Mouse (Mus musculus) large intestine, adult 2 months (tissue): ENCODE data around the gene Pdxk. TPM values are rescaled to one million over a fixed set of nuclear protein-coding genes. Genes with fewer than 3 reads are reported as not detected.

Source experiments
- DNase-seq: peaks from one replicate; pipeline ENCODE4 v3.0.0-alpha.2; 2012; ENCODE audit warnings: low read depth, low spot score
- WGBS: fragments of 180-500 bp; shearing (Covaris S2); methylation state at CpG from one replicate; pipeline ENCODE4 v1.1.7; 2018; 5-methylcytosine and 5-hydroxymethylcytosine counted together
- polyA plus RNA-seq: library from polyadenylated mRNA; depleted of rRNA; stranded (reverse); fragments of >200 nt; gene quantifications from 2 replicates; pipeline ENCODE4 v1.2.3, GENCODE M21; 2012

Gene Pdxk
- polyA plus RNA-seq, 1 experiment, result 15.0 TPM

DNA sequence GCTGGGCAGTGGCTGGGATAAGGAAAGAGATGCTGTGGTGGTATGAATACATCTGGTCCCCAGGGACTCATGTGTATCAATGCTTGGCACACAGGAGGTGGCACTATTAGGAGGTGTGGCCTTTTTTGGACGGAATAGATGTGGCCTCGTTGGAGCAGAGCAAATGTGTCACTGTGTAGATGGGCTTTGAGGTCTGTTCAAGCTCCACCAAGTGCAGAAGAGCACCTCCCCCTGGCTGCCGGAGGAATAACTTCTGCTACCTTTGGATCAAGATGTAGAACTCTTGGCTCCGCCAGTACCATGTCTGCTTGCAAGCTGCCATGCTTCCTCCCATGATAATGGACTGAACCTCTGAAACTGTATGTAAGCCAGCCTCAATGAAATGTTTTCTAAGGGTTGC lies 3.0 kb downstream of the Pdxk start:
- 73% methylated on average over 4 of the region's 4 CpGs for WGBS
- DNase-seq, result no peak

DNA sequence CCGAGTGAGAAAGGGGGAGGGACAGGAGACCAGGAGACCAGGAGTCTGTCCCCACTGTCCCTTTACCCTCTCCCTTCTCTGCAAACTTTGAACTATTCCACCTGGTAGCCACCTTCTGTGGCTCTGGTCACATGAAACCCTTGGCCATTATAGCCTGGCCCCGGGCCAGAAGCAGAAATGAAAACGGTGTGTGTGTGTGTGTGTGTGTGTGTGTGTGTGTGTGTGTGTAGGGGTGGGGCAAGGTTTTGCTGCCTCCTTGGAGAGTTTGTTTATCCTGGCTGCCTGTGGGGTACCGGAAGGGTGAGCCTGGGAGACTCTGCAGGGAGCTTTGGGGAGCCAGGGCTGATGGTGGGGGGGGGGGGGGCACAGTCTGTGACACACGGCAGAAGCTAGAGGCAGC lies 4.3 kb downstream of the Pdxk start:
- DNase-seq, result no peak
- 15% methylated on average over 5 of the region's 5 CpGs for WGBS

DNA sequence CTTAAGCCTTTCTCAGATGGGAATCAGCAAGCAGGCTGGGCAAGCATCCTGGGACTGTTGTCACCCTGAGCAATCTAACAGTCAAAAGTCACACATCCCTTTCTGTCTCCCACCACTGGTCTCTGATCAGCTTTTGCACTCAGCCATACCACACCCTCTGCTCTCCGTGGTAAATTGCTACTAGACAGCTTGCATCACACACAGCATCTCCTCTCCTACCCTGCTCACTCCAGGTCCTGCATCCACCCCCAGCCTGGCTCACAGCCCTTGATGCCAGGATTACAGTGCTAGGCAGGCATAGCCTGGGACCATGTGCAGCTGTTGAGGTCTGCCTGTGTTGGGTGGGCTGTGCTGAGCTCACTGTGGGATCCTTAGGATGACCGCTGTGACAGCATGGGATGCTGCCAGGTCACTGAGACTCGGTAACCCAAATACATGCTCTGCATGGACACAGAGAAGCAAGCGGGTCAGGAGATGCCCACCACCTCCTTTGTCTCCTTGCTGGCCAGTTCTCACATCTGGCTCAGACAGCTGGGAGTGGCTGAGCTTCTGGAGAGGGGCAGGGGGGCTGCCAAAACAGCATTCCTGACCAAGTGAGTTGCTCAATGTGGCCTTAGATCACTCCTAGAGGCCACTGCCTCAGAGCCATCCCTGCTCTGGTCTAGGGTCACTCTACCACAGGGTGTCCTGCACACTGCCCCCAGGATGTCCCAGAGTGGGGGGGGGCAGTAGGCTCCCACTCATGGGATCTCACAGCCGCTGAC lies 6.2 kb downstream of the Pdxk start:
- no peak for DNase-seq
- 57% methylated on average over 5 of the region's 5 CpGs for WGBS

DNA sequence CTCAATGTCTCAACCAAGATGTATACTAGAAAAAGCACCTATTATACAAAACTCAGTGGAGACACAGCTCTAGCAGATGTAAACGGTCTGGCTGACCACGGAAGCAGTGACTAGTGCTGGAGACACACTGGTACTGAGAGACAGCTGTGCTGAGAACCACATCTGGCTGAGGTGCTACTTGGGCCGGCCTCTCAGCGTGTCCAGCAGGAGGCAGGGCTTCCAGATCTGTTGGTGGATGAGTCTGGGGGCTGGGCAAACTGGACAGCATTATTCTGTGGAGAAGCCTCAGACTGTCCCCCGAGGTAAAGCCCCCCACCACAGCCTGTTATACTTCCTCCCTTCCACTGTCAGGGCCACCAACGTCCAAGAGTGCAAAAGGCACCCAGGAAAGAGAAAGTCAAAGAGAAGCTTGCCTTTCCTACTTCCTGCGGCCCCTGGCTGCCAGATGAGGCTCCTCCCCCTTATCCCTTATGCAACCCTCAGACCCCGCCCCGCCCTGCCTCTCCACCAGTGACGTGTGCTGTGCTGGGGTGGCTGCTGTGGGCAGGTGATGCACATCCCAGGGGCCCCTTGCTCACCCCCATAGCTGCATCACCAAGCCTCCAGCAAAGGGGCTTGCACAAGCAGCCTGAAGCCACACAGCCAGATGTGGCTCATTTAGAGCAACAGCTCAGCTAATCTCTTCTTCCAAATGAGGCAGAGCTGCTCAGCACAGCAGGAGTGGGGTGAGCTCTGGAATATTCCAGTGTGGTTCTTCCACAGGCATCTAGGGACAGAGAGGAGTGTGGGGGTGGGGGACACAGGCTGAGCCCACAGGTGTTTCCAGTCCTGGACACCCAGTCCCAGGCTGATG lies 7.1 kb downstream of the Pdxk start:
- no peak for DNase-seq
- WGBS, result 26% methylated on average over 10 of the region's 10 CpGs

DNA sequence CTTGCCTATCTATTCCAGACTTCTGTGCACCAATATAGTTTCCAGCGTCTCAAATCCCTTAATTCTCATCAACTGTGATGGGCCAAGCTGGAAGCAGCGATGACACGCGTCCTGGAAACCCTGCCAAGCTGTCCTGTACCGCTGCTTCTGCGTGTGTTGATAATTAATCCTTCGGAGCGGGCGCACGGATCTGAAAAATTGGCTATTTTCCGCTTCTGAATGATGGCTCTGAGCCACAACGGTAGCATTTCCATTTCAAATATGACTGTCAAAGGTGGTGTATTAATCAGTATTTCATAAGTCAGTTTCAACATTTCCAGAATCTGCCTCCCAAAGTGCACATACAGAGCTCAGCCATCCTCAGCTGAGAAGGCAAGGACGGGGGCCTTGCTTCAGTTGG lies 8.1 kb downstream of the Pdxk start:
- WGBS, result 80% methylated on average over 13 of the region's 13 CpGs
- no peak for DNase-seq

DNA sequence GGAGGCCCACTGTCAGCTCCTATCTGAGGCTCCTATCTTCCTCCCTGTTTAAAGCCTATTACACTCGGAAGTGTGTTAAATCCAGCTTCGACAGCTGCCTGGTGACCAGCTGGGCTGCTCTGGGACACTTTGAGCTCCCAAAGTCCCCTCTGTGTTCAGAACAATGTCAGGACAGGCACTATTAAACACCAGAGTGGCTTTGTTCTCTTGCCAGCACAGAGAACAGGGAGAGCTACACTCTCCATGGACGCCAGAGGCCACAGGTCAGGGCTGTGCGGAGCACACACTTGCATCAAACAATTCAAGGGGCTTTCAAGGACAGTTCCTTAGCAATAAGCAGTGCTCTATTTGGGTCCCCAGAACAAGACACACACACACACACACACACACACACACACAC lies 12.1 kb downstream of the Pdxk start:
- 77% methylated on average over 4 of the region's 4 CpGs for WGBS
- no peak for DNase-seq

DNA sequence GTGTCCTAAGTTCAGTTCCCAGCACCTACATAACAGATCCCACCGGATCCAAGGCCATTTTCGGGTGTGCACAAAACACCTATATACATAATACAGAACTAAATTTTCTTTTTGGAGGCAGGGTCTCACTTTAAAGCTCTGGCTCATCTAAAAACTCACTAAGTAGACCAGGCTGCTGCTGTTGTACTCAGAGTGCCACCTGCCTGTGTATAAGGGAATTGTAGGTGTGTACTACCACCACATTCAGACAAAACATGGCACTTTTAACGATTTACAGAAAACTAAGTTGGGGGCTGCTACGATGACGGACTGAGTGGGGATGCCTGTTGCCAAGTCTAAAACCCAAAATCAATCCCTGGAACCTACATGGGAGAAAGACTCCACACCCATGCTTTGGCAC lies 14.0 kb downstream of the Pdxk start:
- DNase-seq, result no peak
- WGBS, result 91% methylated on average over 5 of the region's 5 CpGs

DNA sequence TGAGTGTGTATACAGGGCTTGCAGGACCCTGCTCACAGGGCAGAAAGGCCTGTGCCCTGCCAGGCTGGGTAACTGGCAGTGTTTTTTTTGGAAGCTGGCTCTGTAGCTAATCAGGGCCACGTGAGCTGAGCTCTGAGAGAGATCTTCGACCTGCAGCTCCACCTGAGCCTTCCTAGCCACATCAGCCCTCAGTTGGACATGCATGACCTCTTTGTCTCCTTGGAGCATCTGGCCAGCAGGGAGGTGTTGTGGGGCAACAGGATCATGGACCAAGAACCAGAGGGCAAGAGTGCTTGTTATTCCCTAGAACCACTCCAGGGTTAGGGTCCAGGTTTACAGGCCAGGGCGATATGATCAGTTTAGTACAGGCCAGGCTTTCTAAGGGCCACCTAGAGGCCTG lies 17.4 kb downstream of the Pdxk start:
- WGBS, result 82% methylated on average over 3 of the region's 3 CpGs
- DNase-seq, result no peak

DNA sequence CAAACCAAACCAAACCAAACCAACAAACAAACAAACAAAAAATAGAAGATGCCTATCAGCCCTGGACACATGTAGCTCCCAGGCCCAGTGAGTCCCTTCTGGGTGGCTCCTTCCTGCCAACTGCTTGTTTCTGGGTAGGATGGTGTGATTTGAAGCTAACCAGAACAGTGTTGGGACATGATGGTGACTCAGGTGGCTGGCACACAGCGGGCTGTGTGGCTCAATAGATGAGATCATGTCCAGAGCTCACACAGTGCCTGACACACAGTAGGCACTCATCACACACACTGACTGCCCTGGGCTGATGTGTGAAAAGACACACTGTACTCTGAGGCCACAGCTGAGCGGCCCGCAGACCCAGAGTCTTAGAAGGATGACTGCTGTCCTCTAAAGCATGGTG lies 18.6 kb downstream of the Pdxk start:
- no peak for DNase-seq
- WGBS, result 97% methylated on average over 3 of the region's 3 CpGs

DNA sequence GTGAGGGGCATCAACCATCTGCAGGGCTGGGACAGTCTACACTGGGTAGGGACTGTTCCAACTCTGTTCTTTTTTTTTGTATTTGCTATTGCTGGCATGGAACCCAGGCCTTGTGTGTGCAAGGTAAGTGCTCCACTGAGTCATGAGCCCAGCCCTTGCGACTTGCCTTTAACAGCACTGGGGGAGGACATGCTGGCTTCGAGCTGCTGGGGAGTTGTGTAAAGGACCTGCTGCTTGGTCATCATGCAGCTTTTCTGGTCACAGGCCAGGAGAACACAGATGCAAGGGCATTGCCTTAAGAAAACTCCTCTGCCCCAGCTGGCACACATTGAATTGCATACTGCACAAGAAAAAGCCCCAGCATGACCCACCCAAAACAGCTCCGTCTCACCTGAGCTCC lies 22.5 kb downstream of the Pdxk start:
- no peak for DNase-seq
- WGBS, result 87% methylated on average over 3 of the region's 3 CpGs

DNA sequence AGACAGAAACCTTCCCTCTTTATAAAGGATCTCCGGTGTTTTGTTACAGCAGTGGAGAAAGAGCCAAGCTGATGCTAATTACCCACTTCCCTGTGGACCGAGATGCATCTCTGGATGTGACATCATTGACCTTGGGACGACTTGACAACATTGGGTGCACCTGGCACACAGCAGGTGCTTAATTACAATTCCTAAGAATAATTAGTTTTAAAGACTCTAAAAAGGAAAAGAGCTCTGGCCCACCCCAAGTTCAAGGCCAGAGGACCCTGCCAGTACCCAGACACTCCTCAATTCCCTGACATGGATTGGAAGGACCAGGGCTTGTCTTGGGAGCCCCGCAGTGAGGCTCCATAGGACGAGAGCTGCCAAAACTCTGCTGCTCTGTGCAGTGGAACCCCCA lies 23.2 kb downstream of the Pdxk start:
- 83% methylated on average over 5 of the region's 5 CpGs for WGBS
- DNase-seq, result no peak

DNA sequence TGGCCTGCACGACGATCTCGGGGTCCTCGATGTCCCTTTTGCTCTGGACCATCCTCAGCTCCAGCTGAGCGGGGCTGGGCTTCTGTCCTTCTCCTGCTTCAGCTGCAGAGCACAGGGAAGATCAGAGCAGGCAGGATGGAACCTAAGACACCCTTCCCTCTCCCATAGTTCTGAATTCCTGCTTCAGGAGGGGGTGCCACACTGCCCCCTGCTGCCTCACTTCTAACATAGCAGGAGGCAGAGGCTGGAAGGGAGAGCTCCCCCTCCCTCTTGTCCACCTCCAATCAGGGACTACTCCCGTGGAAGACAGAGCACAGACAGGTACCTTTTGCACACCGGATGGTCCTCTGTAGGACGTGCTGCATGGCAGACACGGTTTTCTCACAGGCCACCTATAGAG lies 24.0 kb downstream of the Pdxk start:
- WGBS, result 69% methylated on average over 9 of the region's 9 CpGs
- no peak for DNase-seq

DNA sequence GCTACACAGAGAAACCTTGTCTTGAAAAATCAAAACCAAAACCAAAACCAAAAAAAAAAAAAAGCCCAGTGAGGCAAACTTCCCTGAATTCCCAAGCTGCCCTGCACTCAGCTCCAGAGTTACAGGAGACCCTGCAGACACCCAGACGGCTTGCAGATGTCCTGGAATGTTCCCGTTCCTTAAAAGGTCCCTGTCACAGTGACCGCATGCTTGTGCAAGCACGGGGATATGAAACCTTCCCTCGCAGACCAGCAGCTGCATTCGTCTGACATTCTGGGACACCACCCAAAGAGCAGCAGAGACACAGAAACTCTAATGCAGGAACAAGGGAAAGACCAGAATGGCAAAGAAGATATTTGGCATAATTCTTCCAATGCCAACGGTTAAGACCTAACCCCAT lies 24.8 kb downstream of the Pdxk start:
- no peak for DNase-seq
- WGBS, result 78% methylated on average over 7 of the region's 7 CpGs

DNA sequence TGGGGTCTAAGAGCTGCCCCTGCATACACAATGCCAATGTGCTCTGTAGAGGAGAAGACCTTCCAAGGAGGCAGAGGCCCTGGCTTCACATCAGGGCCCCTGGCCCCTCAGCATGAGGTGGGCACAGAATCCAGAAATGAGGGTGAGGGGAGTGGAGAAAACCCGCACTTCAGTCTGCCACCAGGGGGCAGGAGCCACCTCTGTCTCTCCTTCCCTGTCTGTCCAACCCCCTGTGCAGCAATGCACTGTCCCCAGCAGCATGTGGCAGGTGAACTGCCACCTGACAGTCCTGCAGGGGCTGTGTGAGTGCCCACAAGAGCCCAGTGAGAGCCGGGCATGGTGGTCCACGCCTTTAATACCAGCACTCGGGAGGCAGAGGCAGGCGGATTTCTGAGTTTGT lies 25.2 kb downstream of the Pdxk start:
- whole genome bisulfite sequencing, result 60% methylated on average over 5 of the region's 5 CpGs
- no peak for DNase-seq

DNA sequence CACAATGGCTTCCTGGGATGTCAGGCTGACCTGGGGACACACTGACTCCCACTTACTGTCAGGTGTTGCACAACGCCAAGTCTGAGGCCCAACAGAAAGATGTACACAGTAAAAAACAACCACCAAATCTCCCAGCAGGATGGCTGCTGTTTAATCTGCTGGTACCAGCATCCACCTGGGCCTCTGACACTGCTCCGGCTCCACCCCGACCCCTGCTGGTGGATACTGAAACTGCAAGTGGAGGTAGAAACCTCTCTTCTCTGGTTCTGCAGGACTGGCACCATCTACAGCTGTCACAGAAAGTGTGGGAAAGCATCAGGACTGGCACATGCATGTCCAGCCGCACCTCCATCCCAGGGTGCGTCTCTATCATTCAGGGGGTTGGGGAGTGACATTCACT lies 26.7 kb downstream of the Pdxk start:
- 12% methylated on average over 5 of the region's 5 CpGs for WGBS
- DNase-seq, result no peak

DNA sequence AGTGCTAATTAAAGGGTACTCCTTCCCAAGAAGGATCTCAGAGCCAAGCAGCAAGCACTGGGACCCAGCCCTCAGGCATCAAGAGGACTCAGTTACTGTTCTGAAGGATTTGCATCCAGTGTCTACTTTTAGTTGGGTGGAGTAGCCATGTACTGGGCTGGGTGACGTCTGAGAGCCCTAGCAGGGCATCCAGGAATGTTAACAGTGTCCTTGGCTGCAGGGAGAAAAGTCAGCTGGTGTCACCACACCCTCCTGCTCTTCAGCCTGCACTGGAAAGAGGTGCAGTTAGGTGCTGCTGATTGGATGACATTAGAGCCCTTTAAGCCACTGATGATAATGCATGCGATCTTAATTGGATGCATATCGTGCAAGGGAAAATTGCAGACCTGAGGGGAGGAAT lies 31.9 kb downstream of the Pdxk start:
- 64% methylated on average over 3 of the region's 3 CpGs for WGBS

DNA sequence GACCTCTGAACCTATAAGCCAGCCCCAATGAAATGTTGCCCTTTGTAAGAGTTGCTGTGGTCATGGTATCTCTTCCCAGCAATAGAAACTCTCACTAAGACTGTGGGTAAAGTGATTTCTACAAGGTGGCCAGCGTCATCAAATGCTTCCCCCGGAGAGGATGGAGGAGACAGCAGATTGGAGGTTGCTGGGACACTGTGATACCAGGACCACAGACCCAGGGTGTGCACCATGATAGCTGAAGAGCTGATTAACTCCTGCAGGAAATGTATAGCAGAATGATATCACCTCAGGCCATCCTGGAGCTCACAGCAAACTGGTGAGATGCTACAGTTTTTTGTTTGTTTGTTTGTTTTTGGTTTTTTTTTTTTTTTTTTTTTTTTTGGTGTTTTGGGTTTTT lies 35.0 kb downstream of the Pdxk start:
- DNase-seq, result no peak

More for the DNA sequence above, 31.9 kb downstream of the Pdxk start:
- DNase-seq, result no peak

DNA sequence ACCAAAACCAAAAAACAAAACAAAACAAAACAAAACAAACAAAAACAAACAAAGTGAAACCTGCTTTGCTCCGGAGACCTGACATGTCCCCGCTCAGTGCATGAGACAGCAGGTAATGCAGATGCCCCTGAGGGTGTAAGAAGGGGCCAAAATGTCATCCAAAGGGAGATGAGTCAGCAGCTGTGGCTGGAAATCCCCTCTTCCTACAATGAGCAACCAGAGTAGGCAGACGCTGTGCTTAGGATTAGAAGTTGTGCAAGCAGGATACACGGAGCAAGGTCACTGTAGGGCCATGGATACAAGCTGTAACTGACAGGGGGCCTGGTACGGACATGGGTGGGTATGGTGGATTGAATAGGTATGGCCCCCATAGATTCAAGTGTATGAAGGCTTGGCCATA lies 35.6 kb downstream of the Pdxk start:
- WGBS, result 66% methylated on average over 5 of the region's 5 CpGs
- DNase-seq, result no peak

More for the DNA sequence above, 35.0 kb downstream of the Pdxk start:
- WGBS, result 92% methylated on average over 2 of the region's 2 CpGs

DNA sequence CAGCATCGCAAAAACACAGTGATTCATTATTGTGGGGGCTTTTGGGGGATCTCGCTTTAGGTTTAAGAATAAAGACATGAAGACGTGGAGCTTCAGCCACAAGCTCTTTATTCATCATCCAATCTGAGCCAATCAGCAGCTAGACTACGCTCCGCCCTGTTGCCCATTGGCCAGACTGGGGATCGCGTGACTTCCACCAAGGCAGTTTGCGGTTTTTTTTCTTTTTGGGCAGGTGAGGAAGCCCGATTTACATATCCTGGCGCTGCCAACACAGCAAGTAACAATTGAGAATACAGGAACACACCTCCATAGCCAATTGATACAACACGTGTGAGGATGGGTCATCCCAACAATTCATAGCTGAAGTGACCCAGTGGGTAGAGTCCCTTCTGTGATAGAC lies 36.7 kb downstream of the Pdxk start:
- no peak for DNase-seq
- 95% methylated on average over 11 of the region's 11 CpGs for WGBS

DNA sequence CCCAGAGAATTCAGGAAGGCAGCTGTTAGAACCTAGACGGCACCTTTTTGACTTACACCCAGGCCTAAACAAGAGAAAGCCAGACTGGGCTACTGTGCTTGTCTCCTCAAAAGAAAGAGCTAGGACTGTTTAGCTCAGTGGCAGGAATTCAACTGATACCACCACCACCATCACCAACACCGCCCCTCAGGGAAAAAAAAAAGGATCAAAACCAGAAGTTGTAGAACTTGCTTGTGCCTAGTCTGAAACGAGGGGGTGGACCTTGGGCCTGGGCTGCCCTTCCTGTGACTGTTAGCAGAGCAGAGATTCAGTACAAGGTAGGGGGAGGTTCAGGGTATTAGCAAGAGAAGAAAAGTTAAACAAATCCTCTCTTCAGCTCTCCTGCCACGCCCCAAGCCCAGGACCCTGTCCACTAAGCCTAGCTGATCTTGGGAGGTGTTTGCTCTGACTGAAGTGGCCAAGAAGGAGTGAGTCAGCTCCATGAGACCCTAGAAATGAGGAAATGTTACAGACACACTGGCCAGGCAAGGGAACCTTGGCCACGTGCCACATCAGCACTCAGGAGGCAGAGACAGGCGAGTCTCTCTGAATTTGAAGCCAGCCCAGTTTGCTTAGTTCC lies 38.5 kb downstream of the Pdxk start:
- WGBS, result 37% methylated on average over 6 of the region's 6 CpGs
- no peak for DNase-seq
